Mouse (Mus musculus): ENCODE measurements around the gene 9930021J03Rik. TPM values are rescaled to one million over a fixed set of nuclear protein-coding genes. Genes with fewer than 3 reads are reported as not detected.

The 9930021J03Rik gene
- polyA plus RNA-seq, 1 experiment = 7.4 TPM

- Histone ChIP-seq H3K4me1 (ENCODE audit: control insufficient read depth, insufficient read depth, low read length) (no peaks in the 10 kb centered on the region), H3K4me3 (ENCODE audit: insufficient read depth, low read depth, low read length) (no peak overlapping the region), H3K27me3 (replicated peaks; ENCODE audit: control insufficient read depth, insufficient read depth, low read length) (no peaks in the 10 kb centered on the region), H3K27ac (ENCODE audit: insufficient read depth, low read depth, low read length) (no peak overlapping the region), H3K36me3 (ENCODE audit: control insufficient read depth, insufficient read depth, low read length) (peaks cover 2% of the 10 kb centered on the region)
- 78% methylated on average over 4 of the region's 4 CpGs for WGBS
- TF ChIP-seq POLR2A (IDR thresholded peaks at IDR 0.05; ENCODE audit: low read depth, low read length) (no peak), CTCF (conservative IDR thresholded peaks at IDR 0.05; ENCODE audit: insufficient read depth, insufficient read length, low read depth, low read length) (no peak)
- no peak for DNase-seq
Measured at GRCm38 (mm10) chr19:29713451-29713850, 92.3 kb downstream of the 9930021J03Rik start.

GRCm38 (mm10) chr19:29709461-29709860 is 96.3 kb downstream of the 9930021J03Rik start:
- TF ChIP-seq CTCF (conservative IDR thresholded peaks at IDR 0.05; ENCODE audit: insufficient read depth, insufficient read length, low read depth, low read length) = no peak
- TF ChIP-seq POLR2A (IDR thresholded peaks at IDR 0.05; ENCODE audit: low read depth, low read length) = no peak
- Histone ChIP-seq H3K36me3 (ENCODE audit: control insufficient read depth, insufficient read depth, low read length) (no peaks in the 10 kb centered on the region), H3K4me3 (ENCODE audit: insufficient read depth, low read depth, low read length) (no peak overlapping the region), H3K27me3 (replicated peaks; ENCODE audit: control insufficient read depth, insufficient read depth, low read length) (no peaks in the 10 kb centered on the region), H3K4me1 (ENCODE audit: control insufficient read depth, insufficient read depth, low read length) (0 out of 2 replicates have a peak, but pooled peaks cover 2% of the 10 kb centered on the region), H3K27ac (ENCODE audit: insufficient read depth, low read depth, low read length) (no peak overlapping the region)
- DNase-seq = no peak
- 77% methylated on average over 3 of the region's 3 CpGs for WGBS

GRCm38 (mm10) chr19:29708461-29708860 is 97.3 kb downstream of the 9930021J03Rik start:
- H3K4me1 ChIP-seq (ENCODE audit: control insufficient read depth, insufficient read depth, low read length) = 0 out of 2 replicates have a peak, but pooled peaks cover 2% of the 10 kb centered on the region
- H3K27ac ChIP-seq (ENCODE audit: insufficient read depth, low read depth, low read length) = no peak overlapping the region
- WGBS = 32% methylated on average over 5 of the region's 5 CpGs
- no peaks in the 10 kb centered on the region for H3K36me3 ChIP-seq (ENCODE audit: control insufficient read depth, insufficient read depth, low read length)
- TF ChIP-seq CTCF (conservative IDR thresholded peaks at IDR 0.05; ENCODE audit: insufficient read depth, insufficient read length, low read depth, low read length) = no peak
- no peak for TF ChIP-seq POLR2A (IDR thresholded peaks at IDR 0.05; ENCODE audit: low read depth, low read length)
- no peaks in the 10 kb centered on the region for H3K27me3 ChIP-seq (replicated peaks; ENCODE audit: control insufficient read depth, insufficient read depth, low read length)
- no peak for DNase-seq
- no peak overlapping the region for H3K4me3 ChIP-seq (ENCODE audit: insufficient read depth, low read depth, low read length)

- H3K36me3 ChIP-seq (ENCODE audit: control insufficient read depth, insufficient read depth, low read length) = no peaks in the 10 kb centered on the region
- no peak for DNase-seq
- 32% methylated on average over 14 of the region's 14 CpGs for WGBS
Measured at GRCm38 (mm10) chr19:29708003-29708402, 97.8 kb downstream of the 9930021J03Rik start.

GRCm38 (mm10) chr19:29707314-29707898 is 98.4 kb downstream of the 9930021J03Rik start:
- TF ChIP-seq POLR2A (IDR thresholded peaks at IDR 0.05; ENCODE audit: low read depth, low read length) (no peak), CTCF (conservative IDR thresholded peaks at IDR 0.05; ENCODE audit: insufficient read depth, insufficient read length, low read depth, low read length) (no peak)
- DNase-seq = no peak
- no peaks in the 10 kb centered on the region for H3K27me3 ChIP-seq (replicated peaks; ENCODE audit: control insufficient read depth, insufficient read depth, low read length)
- H3K4me3 ChIP-seq (ENCODE audit: insufficient read depth, low read depth, low read length) = no peak overlapping the region
- H3K36me3 ChIP-seq (ENCODE audit: control insufficient read depth, insufficient read depth, low read length) = no peaks in the 10 kb centered on the region
- H3K4me1 ChIP-seq (ENCODE audit: control insufficient read depth, insufficient read depth, low read length) = 0 out of 2 replicates have a peak, but pooled peaks cover 2% of the 10 kb centered on the region
- 88% methylated on average over 9 of the region's 9 CpGs for WGBS
- no peak overlapping the region for H3K27ac ChIP-seq (ENCODE audit: insufficient read depth, low read depth, low read length)

More at GRCm38 (mm10) chr19:29708003-29708402, 97.8 kb downstream of the 9930021J03Rik start:
- no peak for TF ChIP-seq POLR2A (IDR thresholded peaks at IDR 0.05; ENCODE audit: low read depth, low read length)
- TF ChIP-seq CTCF (conservative IDR thresholded peaks at IDR 0.05; ENCODE audit: insufficient read depth, insufficient read length, low read depth, low read length) = no peak
- H3K27ac ChIP-seq (ENCODE audit: insufficient read depth, low read depth, low read length) = no peak overlapping the region
- H3K4me1 ChIP-seq (ENCODE audit: control insufficient read depth, insufficient read depth, low read length) = 0 out of 2 replicates have a peak, but pooled peaks cover 2% of the 10 kb centered on the region
- no peaks in the 10 kb centered on the region for H3K27me3 ChIP-seq (replicated peaks; ENCODE audit: control insufficient read depth, insufficient read depth, low read length)
- H3K4me3 ChIP-seq (ENCODE audit: insufficient read depth, low read depth, low read length) = peak overlapping the region; percentile 69

- 0 out of 2 replicates have a peak, but pooled peaks cover 2% of the 10 kb centered on the region for H3K4me1 ChIP-seq (ENCODE audit: control insufficient read depth, insufficient read depth, low read length)
- no peak for DNase-seq
- H3K27me3 ChIP-seq (replicated peaks; ENCODE audit: control insufficient read depth, insufficient read depth, low read length) = no peaks in the 10 kb centered on the region
- H3K4me3 ChIP-seq (ENCODE audit: insufficient read depth, low read depth, low read length) = no peak overlapping the region
- H3K27ac ChIP-seq (ENCODE audit: insufficient read depth, low read depth, low read length) = no peak overlapping the region
- no peaks in the 10 kb centered on the region for H3K36me3 ChIP-seq (ENCODE audit: control insufficient read depth, insufficient read depth, low read length)
- TF ChIP-seq CTCF (conservative IDR thresholded peaks at IDR 0.05; ENCODE audit: insufficient read depth, insufficient read length, low read depth, low read length) = no peak
- TF ChIP-seq POLR2A (IDR thresholded peaks at IDR 0.05; ENCODE audit: low read depth, low read length) = no peak
- WGBS = 95% methylated on average over 13 of the region's 13 CpGs
Measured at GRCm38 (mm10) chr19:29704436-29704835, 101.4 kb downstream of the 9930021J03Rik start.

- H3K4me3 ChIP-seq (ENCODE audit: insufficient read depth, low read depth, low read length) = no peak overlapping the region
- DNase-seq = no peak
- H3K36me3 ChIP-seq (ENCODE audit: control insufficient read depth, insufficient read depth, low read length) = no peaks in the 10 kb centered on the region
- no peaks in the 10 kb centered on the region for H3K27me3 ChIP-seq (replicated peaks; ENCODE audit: control insufficient read depth, insufficient read depth, low read length)
- no peak overlapping the region for H3K27ac ChIP-seq (ENCODE audit: insufficient read depth, low read depth, low read length)
- TF ChIP-seq CTCF (conservative IDR thresholded peaks at IDR 0.05; ENCODE audit: insufficient read depth, insufficient read length, low read depth, low read length) = no peak
- no peak for TF ChIP-seq POLR2A (IDR thresholded peaks at IDR 0.05; ENCODE audit: low read depth, low read length)
- WGBS = 76% methylated on average over 4 of the region's 4 CpGs
- H3K4me1 ChIP-seq (ENCODE audit: control insufficient read depth, insufficient read depth, low read length) = no peaks in the 10 kb centered on the region
Measured at GRCm38 (mm10) chr19:29701707-29702106, 104.1 kb downstream of the 9930021J03Rik start.
